Mouse (Mus musculus) midbrain, embryonic 14.5 days (tissue): ENCODE measurements around the gene Tnfrsf1a. TPM values are rescaled to one million over a fixed set of nuclear protein-coding genes. Genes with fewer than 3 reads are reported as not detected.
A peak's percentile ranks its signal among the peaks of the same experiment; 100 is the strongest.

Experiments used
- ATAC-seq: fragments of 200-750 bp; cut with Nextera tagmentation; 2 replicates; pipeline ENCODE4 v1.8.0; 2017; ENCODE audit warnings: moderate number of reproducible peaks, moderate library complexity; ENCODE audit not compliant: low FRiP score, low TSS enrichment
- DNase-seq: peaks from one replicate; pipeline ENCODE4 v3.0.0-alpha.2; 2015
- H3K27ac ChIP-seq: fragments of 300-500 bp; sonication (generic); replicated peaks from 2 replicates; pipeline ENCODE4 v1.5.1; 2014; ENCODE audit warnings: mild to moderate bottlenecking, low read depth, low read length, moderate library complexity
- H3K27me3 ChIP-seq: fragments of 300-500 bp; sonication (generic); 2 replicates; pipeline ENCODE4 v1.6.1; 2014; ENCODE audit warnings: low read length, control low read depth, mixed read lengths; ENCODE audit not compliant: control insufficient read depth, insufficient read depth
- H3K36me3 ChIP-seq: fragments of 300-500 bp; sonication (generic); 2 replicates; pipeline ENCODE4 v1.6.1; 2014; ENCODE audit warnings: low read length, control low read depth; ENCODE audit not compliant: control insufficient read depth, insufficient read depth
- H3K4me1 ChIP-seq: fragments of 300-500 bp; sonication (generic); 2 replicates; pipeline ENCODE4 v1.6.1; 2014; ENCODE audit warnings: mild to moderate bottlenecking, antibody characterized with exemption, low read length, control low read depth; ENCODE audit not compliant: control insufficient read depth, insufficient read depth
- H3K4me2 ChIP-seq: fragments of 300-500 bp; sonication (generic); 2 replicates; pipeline ENCODE4 v1.6.1; 2014; ENCODE audit warnings: mild to moderate bottlenecking, low read length, moderate library complexity
- H3K4me3 ChIP-seq: fragments of 300-500 bp; sonication (generic); replicated peaks from 2 replicates; pipeline ENCODE4 v1.5.1; 2014; ENCODE audit warnings: low read depth, low read length
- H3K9ac ChIP-seq: fragments of 300-500 bp; sonication (generic); replicated peaks from 2 replicates; pipeline ENCODE4 v1.6.1; 2014; ENCODE audit warnings: mild to moderate bottlenecking, low read length, moderate library complexity
- H3K9me3 ChIP-seq: fragments of 300-500 bp; sonication (generic); 2 replicates; pipeline ENCODE4 v1.6.1; 2016; ENCODE audit warnings: low read length, control low read depth, mixed read lengths; ENCODE audit not compliant: control insufficient read depth
- WGBS: fragments of 180-500 bp; shearing (Covaris S2); extraction: QIAGEN DNeasy Blood & Tissue Kit; methylation state at CpG from one replicate; pipeline ENCODE4 v1.1.7; 2014; 5-methylcytosine and 5-hydroxymethylcytosine counted together
- polyA plus RNA-seq: library from polyadenylated mRNA; unstranded; fragments of >200 nt; fragmentation: Nextera tagmentation; extraction: Ambion mirVana; gene quantifications from 2 replicates; pipeline ENCODE4 v1.2.1, GENCODE M21; 2014

Tnfrsf1a gene
- polyA plus RNA-seq, 1 experiment from 2014 or later, result 13.4 TPM

DNA sequence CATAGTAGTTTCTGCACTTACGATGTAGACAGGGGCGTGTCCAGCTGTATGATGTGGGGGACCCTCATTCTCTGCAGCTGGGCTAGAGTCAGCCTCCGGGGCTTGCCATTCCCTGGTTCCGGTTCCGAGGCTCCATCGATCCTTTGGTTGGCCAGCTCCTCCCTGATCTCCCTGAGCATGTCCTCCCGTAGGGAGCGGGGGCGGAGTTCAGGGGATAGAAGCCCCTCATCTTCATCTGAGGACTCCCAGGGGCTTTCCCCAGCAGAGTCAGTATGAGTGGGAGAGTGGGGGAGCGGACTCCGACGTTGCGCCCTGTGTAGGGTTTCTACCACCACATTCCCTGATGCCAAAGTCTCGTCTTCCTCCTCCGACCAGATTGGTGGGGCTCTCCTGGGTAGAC, 13.9 kb downstream of the Tnfrsf1a start:
- peaks cover 38% of the 10 kb centered on the region for H3K27me3 ChIP-seq
- ATAC-seq (no peak), DNase-seq (no peak)
- H3K4me3 ChIP-seq, result no peak overlapping the region
- peak overlapping the region; percentile 18 for H3K4me2 ChIP-seq
- H3K36me3 ChIP-seq, result no peaks in the 10 kb centered on the region
- H3K4me1 ChIP-seq, result peaks cover 16% of the 10 kb centered on the region
- no peak overlapping the region for H3K27ac ChIP-seq
- WGBS, result 14% methylated on average over 15 of the region's 15 CpGs
- H3K9me3 ChIP-seq, result no peaks in the 10 kb centered on the region
- no peak overlapping the region for H3K9ac ChIP-seq

DNA sequence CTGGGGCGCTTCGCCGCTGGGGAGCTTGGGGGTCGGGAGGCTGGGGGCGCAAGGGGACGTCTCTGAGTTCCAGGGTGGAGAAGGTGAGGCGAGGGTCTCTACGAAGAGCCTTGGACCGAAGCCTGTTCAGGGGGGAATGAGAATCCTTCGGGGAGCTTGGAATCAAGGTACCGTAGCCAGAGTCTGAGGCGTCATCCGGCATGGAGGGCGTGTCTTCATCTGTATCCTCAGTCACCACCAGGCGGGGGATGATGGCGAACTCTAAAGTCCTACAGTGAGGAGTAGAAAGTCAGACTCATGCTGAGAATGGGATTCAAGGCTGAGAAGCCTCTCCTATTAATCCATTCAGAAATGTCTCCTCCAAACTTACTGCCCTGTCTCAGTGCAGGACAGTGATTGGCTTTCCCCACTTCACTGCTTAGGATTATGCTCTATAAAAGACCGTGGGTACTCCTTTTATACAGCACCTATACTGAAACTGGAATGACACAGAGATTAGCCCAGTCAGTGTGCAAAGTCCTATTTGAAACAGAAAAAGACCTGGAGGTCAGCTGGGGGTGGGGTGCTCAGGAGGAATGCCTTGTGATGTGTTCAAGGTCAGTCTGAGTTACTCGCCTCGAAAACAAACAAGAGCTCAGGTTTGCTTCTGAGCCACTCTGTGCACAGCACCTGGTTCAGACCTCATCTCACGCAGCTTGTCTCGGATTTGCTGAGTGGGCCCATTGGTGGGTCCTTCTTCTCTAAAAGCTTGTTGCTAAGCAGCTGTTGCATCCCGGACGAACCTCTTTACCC, 14.5 kb downstream of the Tnfrsf1a start:
- H3K36me3 ChIP-seq, result no peaks in the 10 kb centered on the region
- ATAC-seq, result no peak
- WGBS, result 4% methylated on average over 23 of the region's 23 CpGs
- no peak for DNase-seq
- H3K9me3 ChIP-seq, result no peaks in the 10 kb centered on the region
- peaks cover 16% of the 10 kb centered on the region for H3K4me1 ChIP-seq
- H3K4me2 ChIP-seq, result peak overlapping the region; percentile 18
- no peak overlapping the region for H3K9ac ChIP-seq
- H3K27ac ChIP-seq, result no peak overlapping the region
- H3K4me3 ChIP-seq, result no peak overlapping the region
- H3K27me3 ChIP-seq, result peaks cover 38% of the 10 kb centered on the region

DNA sequence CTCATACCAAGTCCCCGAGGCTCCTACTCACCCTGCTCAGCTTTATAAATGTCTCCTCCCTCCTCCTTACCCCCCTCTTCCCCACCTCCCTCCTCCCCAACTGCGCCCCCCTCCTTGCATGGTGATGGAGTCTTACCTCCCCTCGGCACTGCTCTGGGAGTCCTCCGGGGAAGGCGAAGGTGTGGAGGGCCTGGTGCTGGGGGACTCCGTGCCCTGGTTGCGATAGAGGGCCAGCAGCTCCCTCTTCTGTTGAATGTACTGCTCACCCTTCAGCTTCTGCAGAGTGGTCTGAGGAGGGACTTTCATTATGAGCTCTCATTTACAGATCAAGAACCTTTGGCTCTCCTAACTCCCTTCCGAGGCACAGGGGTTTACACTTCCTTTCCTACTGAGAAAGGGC, 15.3 kb downstream of the Tnfrsf1a start:
- no peak for ATAC-seq
- 4% methylated on average over 8 of the region's 8 CpGs for WGBS
- no peak overlapping the region for H3K27ac ChIP-seq

DNA sequence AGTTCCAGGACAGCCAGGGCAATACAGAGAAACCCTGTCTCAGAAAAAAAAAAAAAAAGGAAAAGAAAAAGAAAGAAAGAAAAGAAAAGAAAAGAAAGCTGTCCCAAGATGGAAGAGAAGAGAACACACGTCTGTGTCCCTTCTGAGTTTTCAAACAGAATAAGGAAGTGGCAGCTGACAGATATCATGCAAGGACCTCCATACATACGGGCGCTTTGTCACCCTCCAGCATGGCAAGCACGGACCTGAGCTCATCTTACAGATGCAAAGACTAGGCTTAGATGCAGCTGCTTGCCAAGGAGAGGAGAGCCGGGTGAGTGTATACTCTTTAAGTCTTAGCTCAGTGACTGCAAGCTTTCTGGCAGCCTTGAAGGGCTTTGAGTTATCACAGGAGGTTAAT, 16.4 kb downstream of the Tnfrsf1a start:
- no peak for ATAC-seq
- no peak for DNase-seq
- WGBS, result 86% methylated on average over 5 of the region's 5 CpGs
- Histone ChIP-seq H3K4me2 (no peak overlapping the region), H3K4me3 (no peak overlapping the region), H3K27me3 (peaks cover 36% of the 10 kb centered on the region), H3K9me3 (no peaks in the 10 kb centered on the region), H3K27ac (no peak overlapping the region), H3K4me1 (peaks cover 16% of the 10 kb centered on the region), H3K9ac (no peak overlapping the region), H3K36me3 (no peaks in the 10 kb centered on the region)

More for the DNA sequence above, 15.3 kb downstream of the Tnfrsf1a start:
- Histone ChIP-seq H3K9ac (no peak overlapping the region), H3K36me3 (no peaks in the 10 kb centered on the region), H3K27me3 (peaks cover 38% of the 10 kb centered on the region), H3K4me2 (no peak overlapping the region), H3K4me1 (peaks cover 16% of the 10 kb centered on the region), H3K4me3 (no peak overlapping the region), H3K9me3 (no peaks in the 10 kb centered on the region)
- no peak for DNase-seq

DNA sequence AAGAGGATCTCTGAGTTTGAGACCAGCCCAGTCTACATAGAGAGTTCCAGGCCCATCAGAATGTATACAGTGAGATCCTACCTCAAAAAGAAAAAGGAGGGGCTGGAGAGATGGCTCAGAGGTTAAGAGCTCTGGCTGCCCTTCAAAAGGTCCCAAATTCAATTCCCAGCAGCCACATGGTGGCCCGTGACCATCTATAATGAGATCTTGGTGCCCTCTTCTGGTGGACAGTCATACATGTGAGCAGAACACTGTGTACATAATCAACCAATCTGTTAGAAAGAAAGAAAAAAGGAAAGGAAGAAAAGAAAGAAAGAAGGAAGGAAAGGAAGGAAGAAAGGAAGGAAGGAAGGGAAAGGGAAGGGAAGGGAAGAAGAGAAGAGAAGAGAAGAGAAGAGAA, 17.0 kb downstream of the Tnfrsf1a start:
- Histone ChIP-seq H3K36me3 (no peaks in the 10 kb centered on the region), H3K27ac (no peak overlapping the region), H3K4me3 (no peak overlapping the region), H3K9ac (no peak overlapping the region), H3K27me3 (peaks cover 30% of the 10 kb centered on the region), H3K4me2 (no peak overlapping the region), H3K9me3 (no peaks in the 10 kb centered on the region), H3K4me1 (peaks cover 15% of the 10 kb centered on the region)
- no peak for ATAC-seq
- 82% methylated on average over 1 of the region's 1 CpGs for WGBS
- DNase-seq, result no peak

DNA sequence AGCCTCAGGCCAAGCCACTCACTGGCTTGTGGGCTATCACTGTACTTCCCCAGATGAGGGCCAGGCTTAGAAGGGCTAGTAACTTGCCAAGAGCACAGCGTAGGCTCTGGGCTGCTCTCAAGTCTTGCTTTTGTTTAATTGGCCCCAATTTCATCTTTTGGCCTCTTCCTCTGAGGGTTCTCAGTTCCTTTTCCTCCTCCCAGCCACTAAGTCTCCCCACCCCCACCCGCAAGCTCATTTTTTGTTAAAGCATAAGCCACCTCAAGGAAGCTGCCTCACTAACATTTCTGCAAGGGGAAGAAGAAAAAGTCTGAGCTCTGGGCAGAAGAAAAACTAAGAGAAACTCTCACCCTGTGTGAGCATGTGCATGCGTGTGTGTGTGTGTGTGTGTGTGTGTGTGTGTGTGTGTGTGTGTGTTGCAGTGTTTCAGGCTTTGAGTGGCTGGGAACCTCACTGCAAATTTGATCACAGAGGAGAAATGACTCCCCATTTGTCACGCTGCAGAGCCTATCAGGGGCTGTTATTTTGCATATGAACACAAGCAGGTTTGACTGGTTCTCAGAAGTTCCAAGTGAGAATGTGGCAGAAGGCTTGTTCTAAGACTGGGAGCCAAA, 18.7 kb downstream of the Tnfrsf1a start:
- no peak overlapping the region for H3K27ac ChIP-seq
- ATAC-seq, result no peak
- no peak for DNase-seq
- WGBS, result 48% methylated on average over 4 of the region's 4 CpGs
- peaks cover 10% of the 10 kb centered on the region for H3K4me1 ChIP-seq
- H3K36me3 ChIP-seq, result no peaks in the 10 kb centered on the region
- no peaks in the 10 kb centered on the region for H3K9me3 ChIP-seq
- no peak overlapping the region for H3K4me3 ChIP-seq
- peaks cover 18% of the 10 kb centered on the region for H3K27me3 ChIP-seq
- H3K9ac ChIP-seq, result no peak overlapping the region
- H3K4me2 ChIP-seq, result no peak overlapping the region

DNA sequence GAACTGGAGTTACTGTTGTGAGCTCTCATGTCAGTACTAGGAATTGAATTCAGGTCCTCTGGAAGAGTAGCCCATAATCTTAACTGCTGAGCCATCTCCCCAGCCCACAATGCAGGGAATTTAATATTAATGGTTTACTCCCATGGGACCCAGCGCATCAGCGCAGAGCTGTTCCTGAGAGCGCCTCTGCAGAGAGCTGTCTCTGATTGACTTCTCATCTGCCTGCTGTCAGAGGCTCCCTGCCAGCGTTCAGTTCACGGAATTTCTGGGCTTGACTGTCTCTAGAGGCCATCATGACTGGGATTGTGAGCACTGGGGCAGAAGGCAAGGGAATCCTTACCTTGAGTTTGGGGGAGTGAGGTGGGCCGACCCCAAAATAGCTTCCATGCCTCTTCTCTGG, 27.9 kb downstream of the Tnfrsf1a start:
- 32% methylated on average over 6 of the region's 6 CpGs for WGBS

DNA sequence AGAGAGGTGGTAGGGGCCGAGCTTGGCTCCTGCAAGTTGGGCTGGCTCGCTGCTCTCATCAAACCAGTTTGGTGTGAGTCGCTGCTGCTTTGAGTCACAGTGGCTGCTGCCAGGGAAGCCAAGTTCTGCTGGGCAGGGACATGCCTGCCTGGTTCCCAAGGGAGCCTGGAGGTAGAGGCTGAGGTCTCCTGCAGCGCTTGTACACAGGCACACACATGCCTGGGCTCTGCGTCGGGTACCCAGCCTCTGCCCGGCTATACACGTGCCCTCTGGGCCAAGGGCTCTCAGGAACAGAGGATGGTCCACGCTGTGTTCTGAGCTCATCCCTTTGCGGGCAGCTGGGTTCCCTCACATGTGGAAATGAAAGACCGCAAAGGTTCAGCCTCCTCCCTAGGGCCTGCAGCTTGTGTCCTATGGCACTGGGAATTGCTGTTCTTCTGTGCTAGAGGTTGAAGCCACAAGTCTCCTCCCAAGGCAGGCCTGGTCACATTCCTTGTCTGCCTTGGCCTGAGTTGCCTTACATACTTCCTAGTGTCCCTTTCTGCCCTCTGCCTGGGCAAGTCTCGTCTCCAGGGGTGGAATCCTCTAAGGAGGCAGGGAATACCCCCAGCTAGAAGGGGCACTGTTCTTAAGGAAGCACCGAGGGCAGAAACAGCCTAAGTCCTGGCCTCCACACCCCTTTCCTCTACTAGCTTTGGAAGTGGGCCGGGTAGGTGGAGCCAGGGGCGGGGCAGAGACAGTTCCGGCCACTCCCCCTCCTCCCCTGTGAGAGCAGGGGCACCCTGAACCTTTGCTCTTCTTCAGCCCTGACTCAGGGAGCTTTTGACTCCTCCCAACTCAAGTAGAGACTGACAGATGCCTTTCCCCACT, 28.7 kb downstream of the Tnfrsf1a start:
- Histone ChIP-seq H3K4me3 (no peak overlapping the region), H3K4me2 (no peak overlapping the region), H3K9ac (no peak overlapping the region), H3K9me3 (no peaks in the 10 kb centered on the region), H3K27ac (no peak overlapping the region), H3K36me3 (no peaks in the 10 kb centered on the region), H3K27me3 (peaks cover 34% of the 10 kb centered on the region), H3K4me1 (peaks cover 5% of the 10 kb centered on the region; the same call in 1 of the 2 replicates)
- ATAC-seq, result no peak
- WGBS, result 40% methylated on average over 16 of the region's 16 CpGs
- no peak for DNase-seq

More for the DNA sequence above, 27.9 kb downstream of the Tnfrsf1a start:
- DNase-seq (peak; percentile 61), ATAC-seq (no peak)
- Histone ChIP-seq H3K4me3 (no peak overlapping the region), H3K27me3 (peaks cover 34% of the 10 kb centered on the region), H3K9me3 (no peaks in the 10 kb centered on the region), H3K4me1 (peaks cover 5% of the 10 kb centered on the region; the same call in 1 of the 2 replicates), H3K9ac (no peak overlapping the region), H3K27ac (no peak overlapping the region), H3K4me2 (no peak overlapping the region), H3K36me3 (no peaks in the 10 kb centered on the region)
